Mouse (Mus musculus): Measurements from ENCODE around the gene Ttn.
"Not testable (repeated sequence)": the region's sequence is repeated elsewhere in the genome, so short reads cannot be mapped to it uniquely, and the experiment has no call there.

Ttn gene

GRCm38 (mm10) chr2:76982391-76983145 lies at the start of gene Ttn:
Gene Ttn (minus strand): TSS chr2:76982547.
- no peak for DNase-seq (ENCODE audit: low spot score)

GRCm38 (mm10) chr2:77020649-77021048 lies 38.3 kb upstream of the Ttn start:
- no peak for DNase-seq (ENCODE audit: low spot score)

- no peak for DNase-seq (ENCODE audit: low spot score)
Observed at GRCm38 (mm10) chr2:77017735-77018134, 35.4 kb upstream of the Ttn start.

- DNase-seq (ENCODE audit: low spot score), result not testable (repeated sequence)
Observed at GRCm38 (mm10) chr2:77013449-77013848, 31.1 kb upstream of the Ttn start.

- DNase-seq (ENCODE audit: low spot score), result no peak
Observed at GRCm38 (mm10) chr2:77011981-77012380, 29.6 kb upstream of the Ttn start.

GRCm38 (mm10) chr2:77007015-77007414 lies 24.7 kb upstream of the Ttn start:
- no peak for DNase-seq (ENCODE audit: low spot score)

- DNase-seq (ENCODE audit: low spot score), result no peak
Observed at GRCm38 (mm10) chr2:77003148-77003547, 20.8 kb upstream of the Ttn start.

- no peak for DNase-seq (ENCODE audit: low spot score)
Observed at GRCm38 (mm10) chr2:76998351-76998750, 16.0 kb upstream of the Ttn start.

- DNase-seq (ENCODE audit: low spot score), result peak; percentile 55
Observed at GRCm38 (mm10) chr2:76992493-76993201, 10.3 kb upstream of the Ttn start.

- DNase-seq (ENCODE audit: low spot score), result no peak
Observed at GRCm38 (mm10) chr2:76987317-76987716, 5.0 kb upstream of the Ttn start.

GRCm38 (mm10) chr2:76984384-76984783 lies 2.0 kb upstream of the Ttn start:
- no peak for DNase-seq (ENCODE audit: low spot score)

- no peak for DNase-seq (ENCODE audit: low spot score)
Observed at GRCm38 (mm10) chr2:76983601-76984000, 1.3 kb upstream of the Ttn start.

GRCm38 (mm10) chr2:76981717-76982116 lies 630 bp downstream of the Ttn start:
- no peak for DNase-seq (ENCODE audit: low spot score)

GRCm38 (mm10) chr2:76980146-76980545 lies 2.2 kb downstream of the Ttn start:
- DNase-seq (ENCODE audit: low spot score), result no peak

- no peak for DNase-seq (ENCODE audit: low spot score)
Observed at GRCm38 (mm10) chr2:76977650-76978049, 4.7 kb downstream of the Ttn start.

GRCm38 (mm10) chr2:76972051-76972450 lies 10.3 kb downstream of the Ttn start:
- no peak for DNase-seq (ENCODE audit: low spot score)

- no peak for DNase-seq (ENCODE audit: low spot score)
Observed at GRCm38 (mm10) chr2:76971069-76971468, 11.3 kb downstream of the Ttn start.

- peak; percentile 47 for DNase-seq (ENCODE audit: low spot score)
Observed at GRCm38 (mm10) chr2:76970669-76971068, 11.7 kb downstream of the Ttn start.

GRCm38 (mm10) chr2:76970204-76970603 lies 12.1 kb downstream of the Ttn start:
- DNase-seq (ENCODE audit: low spot score), result no peak

GRCm38 (mm10) chr2:76969637-76970036 lies 12.7 kb downstream of the Ttn start:
- no peak for DNase-seq (ENCODE audit: low spot score)

- peak; percentile 32 for DNase-seq (ENCODE audit: low spot score)
Observed at GRCm38 (mm10) chr2:76968919-76969318, 13.4 kb downstream of the Ttn start.

GRCm38 (mm10) chr2:76966582-76966981 lies 15.8 kb downstream of the Ttn start:
- no peak for DNase-seq (ENCODE audit: low spot score)

- no peak for DNase-seq (ENCODE audit: low spot score)
Observed at GRCm38 (mm10) chr2:76966013-76966412, 16.3 kb downstream of the Ttn start.

GRCm38 (mm10) chr2:76965542-76965941 lies 16.8 kb downstream of the Ttn start:
- no peak for DNase-seq (ENCODE audit: low spot score)

All from layer of hippocampus, adult 9-10 months (tissue).